ENCODE assay signal across 27 mouse cellular contexts in genomic region chr10:10827308-10827707, GRCm38 (mm10).
DNase-seq lines count a peak whose midpoint lies in the region; ATAC-seq and TF ChIP-seq lines count a peak whose summit lies in the region.
"Had no signal": no experiment of that assay in that cellular context is flagged by ENCODE, and none has a peak within 500 bp of the region (broad histone marks: within the 10 kb centered on the region; RNA-seq: fewer than 3 reads in every experiment).

No protein-coding gene starts in this region.

- DNase-seq in cerebellum, postnatal 4 days (ENCODE audit: low spot score in 2 of 2), result no peak
- peak; percentile 11 for DNase-seq in left cerebral cortex, postnatal 4 days
- DNase-seq in left cerebral cortex, adult 2 months (ENCODE audit: extremely low spot score in 1 of 2, low spot score in 2 of 2), result no peak
- peak; percentile 80 for DNase-seq in brain, adult 2 months (ENCODE audit: low read depth, low spot score)
- no peak for DNase-seq in lung, postnatal 14 days
- DNase-seq in thymus, postnatal 0 days (ENCODE audit: low spot score), result no peak
- DNase-seq: adrenal gland, postnatal 25 days; gastrocnemius, postnatal 14 days; heart, adult 18-20 months; heart, postnatal 4 days; kidney, adult 8-10 months; layer of hippocampus, adult 9-11 months; liver, embryonic 13.5 days; lung, adult 18-20 months; right cerebral cortex, postnatal 14 days; thymus, postnatal 14 days had no signal

- no peak overlapping the region for H3K27ac ChIP-seq in left cerebral cortex, adult 2 months
- H3K27ac ChIP-seq: forebrain, embryonic 13.5 days; hindbrain, embryonic 13.5 days; kidney, postnatal 0 days; limb, embryonic 13.5 days; liver, embryonic 13.5 days; macrophage; midbrain, embryonic 13.5 days; neural tube, embryonic 13.5 days; stomach, embryonic 15.5 days had no signal

- no peak overlapping the region for H3K4me3 ChIP-seq in left cerebral cortex, adult 2 months
- H3K4me3 ChIP-seq: forebrain, embryonic 13.5 days; hindbrain, embryonic 13.5 days; limb, embryonic 13.5 days; liver, embryonic 13.5 days; midbrain, embryonic 13.5 days; neural tube, embryonic 13.5 days; stomach, embryonic 15.5 days had no signal

- peak; percentile 68 for ATAC-seq in cerebellum, adult (ENCODE audit: insufficient number of reproducible peaks, low FRiP score, low TSS enrichment)
- ATAC-seq: forebrain, embryonic 13.5 days; intestine, embryonic 16.5 days; lung, postnatal 0 days; midbrain, embryonic 13.5 days had no signal

- no peak for TF ChIP-seq CTCF in left cerebral cortex, adult 2 months (IDR thresholded peaks at IDR 0.05)

- intact Hi-C loops in left cerebral cortex, postnatal 4 days (cut with DNase I), result no loop called here
- intact Hi-C loops in left cerebral cortex, adult 2 months (cut with DNase I), result no loop called here

Comparison
In these comparisons a context has a peak if more than half of its experiments do, and no peak if none do; other contexts are left out.
1. DNase-seq: peak in left cerebral cortex, postnatal 4 days (single experiment) and brain, adult 2 months (single experiment); none in cerebellum, postnatal 4 days (0 of 2), left cerebral cortex, adult 2 months (0 of 2), lung, postnatal 14 days (single experiment) and thymus, postnatal 0 days (single experiment).